Mouse (Mus musculus) myocyte (in vitro differentiated cells): ENCODE measurements around the gene Map2k2. TPM values are rescaled to one million over a fixed set of nuclear protein-coding genes. Genes with fewer than 3 reads are reported as not detected.
"Not testable (repeated sequence)": the region's sequence is repeated elsewhere in the genome, so short reads cannot be mapped to it uniquely, and the experiment has no call there.

Experiments used
- H3K27me3 ChIP-seq: one replicate; pipeline ENCODE4 v1.6.1; 2011; ENCODE audit not compliant: control insufficient read depth, insufficient read depth, insufficient read length
- H3K36me3 ChIP-seq: one replicate; pipeline ENCODE4 v1.6.1; 2011; ENCODE audit not compliant: control insufficient read depth, insufficient read depth
- H3K4me2 ChIP-seq: one replicate; pipeline ENCODE4 v1.6.1; 2011; ENCODE audit warnings: low read depth, control low read depth
- H3K4me3 ChIP-seq: one replicate; pipeline ENCODE4 v1.5.1; 2011; ENCODE audit warnings: mild to moderate bottlenecking, control low read depth, moderate library complexity
- H3K79me2 ChIP-seq: one replicate; pipeline ENCODE4 v1.6.1; 2011; ENCODE audit not compliant: control insufficient read depth, insufficient read depth
- H3ac ChIP-seq: one replicate; pipeline ENCODE4 v1.6.1; 2011; ENCODE audit not compliant: control insufficient read depth, insufficient read length
- CEBPB ChIP-seq: IDR thresholded peaks from 2 replicates; pipeline ENCODE4 v1.6.1; 2011; ENCODE audit warnings: mild to moderate bottlenecking, moderate library complexity; ENCODE audit not compliant: poor library complexity, insufficient read depth, severe bottlenecking
- E2F4 ChIP-seq: IDR thresholded peaks from one replicate; pipeline ENCODE4 v1.6.1; 2011; ENCODE audit warnings: mild to moderate bottlenecking, control low read depth, moderate library complexity; ENCODE audit not compliant: insufficient read depth
- MAX ChIP-seq: IDR thresholded peaks from one replicate; pipeline ENCODE4 v1.6.1; 2011; ENCODE audit warnings: low read depth, mild to moderate bottlenecking, control low read depth
- MYOD1 ChIP-seq, 3 experiments: IDR thresholded peaks; one replicate each; pipeline ENCODE4 v1.6.1; 2011; ENCODE audit warnings: control low read depth in 2 of 3, low read depth in 2 of 3, mild to moderate bottlenecking in 2 of 3, moderate library complexity in 1 of 3; ENCODE audit not compliant: insufficient read length in 2 of 3, control insufficient read depth in 1 of 3
- MYOG ChIP-seq, 3 experiments: IDR thresholded peaks; one replicate each; pipeline ENCODE4 v1.6.1; 2011; ENCODE audit warnings: control low read depth in 2 of 3, low read depth in 2 of 3, mild to moderate bottlenecking in 2 of 3; ENCODE audit not compliant: insufficient read length in 2 of 3, control insufficient read depth in 1 of 3, insufficient read depth in 1 of 3
- POLR2A ChIP-seq: IDR thresholded peaks from one replicate; pipeline ENCODE4 v1.6.1; 2011; ENCODE audit warnings: low read depth, mild to moderate bottlenecking, control low read depth, moderate library complexity; ENCODE audit not compliant: insufficient read length
- POLR2AphosphoS2 ChIP-seq: IDR thresholded peaks from one replicate; pipeline ENCODE4 v1.6.1; 2011; ENCODE audit warnings: low read depth, control low read depth; ENCODE audit not compliant: insufficient read length
- REST ChIP-seq: IDR thresholded peaks from one replicate; pipeline ENCODE4 v1.6.1; 2011; ENCODE audit warnings: mild to moderate bottlenecking, control low read depth, moderate library complexity; ENCODE audit not compliant: insufficient read depth, insufficient read length
- SRF ChIP-seq: IDR thresholded peaks from one replicate; pipeline ENCODE4 v1.6.1; 2011; ENCODE audit warnings: low read depth; ENCODE audit not compliant: control insufficient read depth, insufficient read length
- TCF12 ChIP-seq: IDR thresholded peaks from one replicate; pipeline ENCODE4 v1.6.1; 2011; ENCODE audit warnings: mild to moderate bottlenecking, control low read depth; ENCODE audit not compliant: poor library complexity, insufficient read depth, severe bottlenecking
- TCF3 ChIP-seq: IDR thresholded peaks from one replicate; pipeline ENCODE4 v1.6.1; 2011; ENCODE audit warnings: low read depth, control low read depth; ENCODE audit not compliant: insufficient read length
- USF1 ChIP-seq: IDR thresholded peaks from one replicate; pipeline ENCODE4 v1.6.1; 2011; ENCODE audit warnings: low read depth, mild to moderate bottlenecking, control low read depth, moderate library complexity
- polyA plus RNA-seq: library from polyadenylated mRNA; unstranded; fragments of >200 nt; fragmentation: generic; extraction: Trizol; gene quantifications from one replicate; pipeline ENCODE4 v1.2.1, GENCODE M21; 2012; ENCODE audit warnings: missing spikeins

Map2k2 gene
- 126 TPM for polyA plus RNA-seq

DNA sequence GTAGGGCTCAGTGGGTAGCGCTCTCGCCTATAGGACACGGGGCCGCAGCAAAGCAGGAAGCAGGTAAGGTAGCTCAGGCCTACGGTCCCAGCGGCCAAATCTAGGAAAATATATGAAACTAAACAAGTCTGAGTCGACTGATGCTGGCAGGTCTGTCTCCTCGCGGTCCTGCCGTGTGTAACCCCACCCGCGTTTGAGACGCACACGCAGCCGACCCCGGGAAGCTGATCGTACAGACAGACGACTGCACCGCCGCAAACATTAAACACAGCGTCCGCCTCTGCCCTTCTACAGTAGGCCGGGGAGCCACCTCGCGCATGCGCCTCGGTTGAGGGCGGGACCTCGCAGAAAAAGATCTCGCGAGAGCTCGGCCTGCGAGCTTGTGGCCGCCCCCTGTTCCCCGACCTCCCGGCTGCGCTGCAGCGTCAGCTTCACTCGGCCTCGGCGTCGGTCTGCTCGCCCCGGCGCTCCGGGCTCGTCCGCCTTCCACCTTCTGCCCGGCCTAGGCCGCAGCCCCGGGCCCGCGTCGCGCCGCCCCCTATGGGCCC, at the start of gene Map2k2:
Gene Map2k2, plus strand, starts transcription at position 351 of the 548 bp plus-strand sequence.
- Histone ChIP-seq H3K4me2 (peak within 1 kb of the TSS; percentile 97), H3ac (peak within 1 kb of the TSS; percentile 50), H3K79me2 (peaks cover 45% of the 10 kb centered on the region), H3K4me3 (peak within 1 kb of the TSS; percentile 77), H3K27me3 (no peaks in the 10 kb centered on the region), H3K36me3 (peaks cover 10% of the 10 kb centered on the region)
- no peak for TF ChIP-seq CEBPB
- TF ChIP-seq TCF3 = no peak
- peak in 1 of 3 experiments; percentile 17 for TF ChIP-seq MYOG (IDR thresholded peaks at IDR 0.05; ENCODE audit: control insufficient read depth in 1 of 3, insufficient read depth in 1 of 3, insufficient read length in 2 of 3, low read depth in 2 of 3)
- TF ChIP-seq MAX = no peak
- TF ChIP-seq MYOD1 (IDR thresholded peaks at IDR 0.05; ENCODE audit: control insufficient read depth in 1 of 3, insufficient read length in 2 of 3, low read depth in 2 of 3) = peak in 1 of 3 experiments; percentile 18
- no peak for TF ChIP-seq TCF12
- TF ChIP-seq SRF = no peak
- TF ChIP-seq E2F4 = no peak
- TF ChIP-seq POLR2A = peak; percentile 98
- TF ChIP-seq POLR2AphosphoS2 = peak; percentile 99
- TF ChIP-seq USF1 = no peak
- TF ChIP-seq REST = no peak

DNA sequence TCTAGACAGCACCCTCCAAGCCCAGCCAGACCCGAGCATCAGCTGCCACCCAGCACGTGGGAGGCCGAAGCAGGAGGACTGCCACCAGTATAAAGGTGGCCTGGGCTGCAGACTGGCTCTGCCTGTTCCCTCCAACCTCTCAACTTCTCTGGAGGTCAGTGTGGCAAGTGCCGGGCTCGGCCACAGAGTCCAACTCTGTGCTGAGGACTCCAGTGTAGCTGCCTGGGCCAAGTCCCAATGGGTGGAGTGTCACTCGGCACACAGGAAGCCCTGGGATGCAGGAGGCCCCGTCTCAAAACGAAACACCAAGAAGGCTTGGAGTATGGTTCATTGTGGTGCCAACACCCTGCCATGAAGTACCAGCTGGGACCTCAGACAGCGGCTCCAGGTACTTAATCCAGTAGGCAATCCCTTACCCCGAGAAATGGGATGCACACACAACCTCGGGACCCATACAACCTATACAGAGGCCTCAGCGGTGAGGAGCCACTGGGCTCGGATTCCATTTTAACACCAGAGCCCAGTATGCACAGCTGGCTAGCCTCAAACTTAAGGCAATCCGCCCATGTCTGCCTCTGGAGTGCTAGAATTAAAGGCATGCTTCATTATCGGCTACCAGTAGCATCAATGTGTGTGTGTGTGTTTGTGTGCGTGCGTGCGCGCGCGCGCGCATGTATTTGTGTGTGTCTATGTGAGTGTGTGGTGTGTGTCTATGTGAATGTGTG, 48.1 kb upstream of the Map2k2 start:
- no peak for TF ChIP-seq POLR2A
- TF ChIP-seq SRF = no peak
- TF ChIP-seq MAX = no peak
- TF ChIP-seq TCF3 = no peak
- Histone ChIP-seq H3ac (no peak overlapping the region), H3K36me3 (no peaks in the 10 kb centered on the region), H3K4me3 (no peak overlapping the region), H3K27me3 (no peaks in the 10 kb centered on the region), H3K79me2 (peaks cover 70% of the 10 kb centered on the region), H3K4me2 (no peak overlapping the region)

DNA sequence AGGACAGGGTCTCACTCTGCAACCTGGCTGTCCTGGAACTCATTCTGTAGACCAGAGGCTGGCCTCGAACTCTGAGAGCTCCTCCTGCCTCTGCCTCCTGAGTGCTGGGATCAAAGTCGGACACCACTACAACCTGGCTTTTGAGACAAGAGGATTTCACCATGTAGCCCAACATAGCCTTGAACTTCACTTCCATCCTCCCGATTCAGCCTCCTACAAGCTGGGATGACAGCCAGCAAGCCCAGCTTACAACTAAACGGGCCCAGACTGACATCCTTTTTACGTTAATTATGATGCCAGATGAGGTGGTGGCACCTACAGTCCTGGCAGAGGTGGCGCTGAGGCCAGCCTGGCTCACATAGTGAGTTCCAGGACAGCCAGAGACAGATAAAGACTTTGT, 46.8 kb upstream of the Map2k2 start:
- peak overlapping the region; percentile 62 for H3ac ChIP-seq
- no peaks in the 10 kb centered on the region for H3K27me3 ChIP-seq
- H3K4me2 ChIP-seq = peak overlapping the region; percentile 96
- TF ChIP-seq POLR2A (no peak), MAX (no peak), MYOG (IDR thresholded peaks at IDR 0.05; ENCODE audit: control insufficient read depth in 1 of 3, insufficient read depth in 1 of 3, insufficient read length in 2 of 3, low read depth in 2 of 3) (no peak), USF1 (no peak), E2F4 (no peak), REST (no peak)
- peak overlapping the region; percentile 94 for H3K4me3 ChIP-seq
- H3K36me3 ChIP-seq = no peaks in the 10 kb centered on the region
- peaks cover 60% of the 10 kb centered on the region for H3K79me2 ChIP-seq

DNA sequence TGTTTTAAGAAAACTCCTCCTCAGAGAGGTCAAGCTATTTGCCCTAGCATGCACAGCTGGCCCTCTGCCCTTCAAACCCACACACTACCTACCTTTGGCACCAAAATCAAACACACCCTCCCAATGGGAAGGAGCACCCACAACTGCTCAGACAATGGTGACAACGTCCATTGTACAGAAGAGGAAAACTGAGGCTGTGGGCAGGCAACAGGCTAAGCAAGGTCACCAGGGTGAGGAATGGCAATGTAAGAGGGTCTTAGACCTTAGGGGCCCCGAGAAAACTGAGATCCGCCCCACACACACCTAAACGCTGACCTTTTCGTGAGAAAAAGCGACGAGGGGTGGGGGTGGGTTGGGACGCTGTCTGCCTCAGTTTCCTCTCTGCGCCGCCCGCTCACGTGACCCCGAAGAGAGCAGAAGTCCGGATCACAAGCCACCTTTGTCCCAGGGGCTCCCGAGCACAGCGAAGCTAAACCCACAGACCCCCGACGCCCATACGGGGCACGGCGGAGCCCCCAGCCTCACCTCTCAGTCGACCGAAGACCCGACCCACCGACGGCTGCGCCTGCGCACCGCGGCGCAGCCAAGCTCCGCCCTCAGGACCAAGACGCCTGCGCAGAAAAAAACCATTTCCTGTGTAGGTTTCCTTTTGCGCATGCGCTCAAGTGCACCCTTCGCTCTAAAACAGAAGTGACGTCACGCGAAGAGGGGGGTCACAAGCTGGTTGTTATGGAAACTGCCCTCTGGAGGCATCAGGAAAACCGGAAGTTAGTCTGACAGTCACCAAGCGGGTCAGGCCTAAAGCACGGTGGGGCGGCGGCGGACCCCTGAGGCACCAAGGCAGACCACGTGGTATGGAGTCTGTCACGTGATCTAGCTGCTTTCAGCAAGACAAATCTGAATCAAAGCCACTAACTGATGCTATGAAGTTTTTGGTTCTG, 45.8 kb upstream of the Map2k2 start, which contains the start of gene Sgta:
Gene Sgta, minus strand, starts transcription at position 579 of the 941 bp plus-strand sequence.
- Histone ChIP-seq H3K4me3 (peak within 1 kb of the TSS; percentile 94), H3K4me2 (peak within 1 kb of the TSS; percentile 96), H3K36me3 (no peaks in the 10 kb centered on the region), H3K27me3 (no peaks in the 10 kb centered on the region), H3ac (peak within 1 kb of the TSS; percentile 62), H3K79me2 (peaks cover 51% of the 10 kb centered on the region)
- TF ChIP-seq MYOD1 (IDR thresholded peaks at IDR 0.05; ENCODE audit: control insufficient read depth in 1 of 3, insufficient read length in 2 of 3, low read depth in 2 of 3) (no peak), POLR2A (peak; percentile 64), MAX (no peak), POLR2AphosphoS2 (peak; percentile 65), SRF (no peak), USF1 (peak; percentile 97), CEBPB (no peak)

DNA sequence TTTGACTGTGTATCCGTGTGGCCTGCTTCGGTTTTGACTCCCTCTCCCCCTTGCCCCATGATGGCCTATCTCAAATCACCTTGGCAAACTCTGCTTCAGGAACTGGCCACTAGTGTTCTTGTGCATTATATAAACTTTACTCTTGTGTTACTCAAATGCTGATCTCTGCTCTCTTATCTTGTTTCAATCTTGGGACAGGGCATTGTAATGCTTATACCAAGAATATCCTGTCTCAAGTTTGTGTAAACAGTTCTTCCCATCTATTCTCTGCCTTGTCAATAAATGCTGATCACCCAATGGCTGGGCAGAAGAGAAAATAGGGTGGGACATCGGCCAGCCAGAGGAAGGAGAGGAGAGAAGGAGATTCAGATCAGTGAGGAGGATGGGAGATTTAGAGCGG, 43.0 kb upstream of the Map2k2 start:
- peaks cover 9% of the 10 kb centered on the region for H3K27me3 ChIP-seq
- H3K36me3 ChIP-seq = no peaks in the 10 kb centered on the region
- H3K79me2 ChIP-seq = peaks cover 23% of the 10 kb centered on the region
- no peak overlapping the region for H3K4me2 ChIP-seq
- H3ac ChIP-seq = no peak overlapping the region
- TF ChIP-seq MYOD1 (IDR thresholded peaks at IDR 0.05; ENCODE audit: control insufficient read depth in 1 of 3, insufficient read length in 2 of 3, low read depth in 2 of 3) = no peak
- TF ChIP-seq MAX = no peak
- TF ChIP-seq TCF12 = no peak
- no peak for TF ChIP-seq POLR2A
- TF ChIP-seq USF1 = no peak
- no peak for TF ChIP-seq CEBPB
- no peak overlapping the region for H3K4me3 ChIP-seq

DNA sequence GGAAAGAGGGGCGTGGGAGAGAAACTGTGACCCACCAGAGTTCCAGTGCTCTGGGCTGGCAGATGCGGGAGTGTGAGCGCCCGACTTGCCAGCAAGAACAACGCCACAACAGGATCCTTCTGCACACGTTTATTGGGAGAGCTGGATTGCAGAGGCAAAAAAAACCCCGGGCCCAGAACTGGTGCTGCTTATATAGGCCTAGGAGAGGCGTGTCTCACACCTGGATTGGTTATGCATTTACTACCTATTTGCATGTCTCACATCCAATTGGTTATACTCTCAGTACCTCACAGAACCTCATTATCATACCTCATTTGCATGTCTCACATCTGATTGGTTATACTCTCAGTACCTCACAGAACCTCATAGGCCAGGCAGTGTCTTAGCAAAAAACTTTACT, 41.2 kb upstream of the Map2k2 start:
- not testable (repeated sequence) for H3K27me3 ChIP-seq, H3K36me3 ChIP-seq, H3K4me3 ChIP-seq, H3K79me2 ChIP-seq, H3ac ChIP-seq, H3K4me2 ChIP-seq
